Mouse (Mus musculus): ENCODE results near the gene Carnmt1.

The Carnmt1 gene

GRCm38 (mm10) chr19:18712866-18713300 is 42.3 kb downstream of the Carnmt1 start, which contains the start of gene D030056L22Rik:
Gene D030056L22Rik (plus strand): TSS chr19:18713193.
- DNase-seq (ENCODE audit: low spot score) = peak; percentile 98

DNA sequence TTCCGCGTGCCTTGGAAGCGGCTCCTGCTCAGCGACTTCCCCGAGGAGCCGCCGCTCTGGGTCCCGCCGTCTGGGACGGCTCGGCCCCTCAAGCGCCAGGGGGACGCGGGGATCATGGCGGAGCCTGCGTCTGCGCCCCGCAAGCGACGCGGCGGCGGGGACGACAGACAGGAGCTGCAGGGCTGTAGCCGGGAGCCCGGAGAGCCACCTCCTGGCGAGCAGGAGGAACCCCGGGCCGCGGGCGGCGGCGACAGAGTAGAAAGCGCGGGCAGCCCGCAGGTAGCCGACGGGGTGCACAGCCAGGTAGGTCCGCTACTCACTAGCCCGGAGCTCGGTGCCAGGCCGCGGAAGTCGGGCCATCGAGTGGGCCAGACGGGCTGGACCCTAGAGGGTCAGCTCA is 42.8 kb downstream of the Carnmt1 start:
- DNase-seq (ENCODE audit: low spot score) = peak; percentile 46

DNA sequence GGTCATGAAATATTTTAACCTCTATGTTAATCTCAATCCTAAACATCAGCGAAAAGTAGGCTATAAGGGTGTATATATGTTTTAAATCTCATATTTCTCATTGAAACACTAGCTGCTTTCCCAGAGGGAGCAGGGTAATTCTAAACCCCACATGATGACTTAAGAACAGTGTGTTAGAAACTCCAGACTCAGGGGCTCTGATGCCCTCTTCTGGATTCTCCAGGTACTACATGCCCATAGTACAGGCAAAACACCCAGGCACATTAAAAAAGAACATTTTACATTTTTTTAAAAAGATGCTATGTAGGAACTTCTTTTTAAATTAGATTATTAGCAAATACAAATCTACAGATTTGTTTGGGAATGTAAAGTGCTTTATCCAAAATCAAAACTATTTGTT is 45.8 kb downstream of the Carnmt1 start:
- DNase-seq (ENCODE audit: low spot score) = peak; percentile 73

GRCm38 (mm10) chr19:18720337-18720736 is 49.8 kb downstream of the Carnmt1 start:
- no peak for DNase-seq (ENCODE audit: low spot score)

DNA sequence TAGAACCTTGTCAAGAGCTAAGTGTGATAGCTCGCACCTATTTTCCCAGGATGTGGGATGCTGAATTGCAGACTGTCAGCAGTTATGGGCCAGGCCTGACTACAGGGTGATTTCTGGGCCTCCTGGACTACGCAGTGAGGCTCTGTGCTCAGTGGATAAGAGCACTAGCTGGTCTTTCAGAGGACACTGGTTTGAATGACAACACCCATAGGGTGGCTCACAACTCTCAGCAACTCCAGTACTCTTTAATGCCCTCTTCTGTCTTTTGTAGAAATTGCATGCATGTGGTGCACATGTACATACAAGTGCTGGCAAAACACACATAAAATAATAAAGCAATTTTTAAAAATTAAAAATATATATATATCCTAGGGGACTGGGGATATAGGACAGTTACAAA is 54.6 kb downstream of the Carnmt1 start:
- DNase-seq (ENCODE audit: low spot score) = no peak

- no peak for DNase-seq (ENCODE audit: low spot score)
Measured at GRCm38 (mm10) chr19:18730255-18730654, 59.7 kb downstream of the Carnmt1 start.

DNA sequence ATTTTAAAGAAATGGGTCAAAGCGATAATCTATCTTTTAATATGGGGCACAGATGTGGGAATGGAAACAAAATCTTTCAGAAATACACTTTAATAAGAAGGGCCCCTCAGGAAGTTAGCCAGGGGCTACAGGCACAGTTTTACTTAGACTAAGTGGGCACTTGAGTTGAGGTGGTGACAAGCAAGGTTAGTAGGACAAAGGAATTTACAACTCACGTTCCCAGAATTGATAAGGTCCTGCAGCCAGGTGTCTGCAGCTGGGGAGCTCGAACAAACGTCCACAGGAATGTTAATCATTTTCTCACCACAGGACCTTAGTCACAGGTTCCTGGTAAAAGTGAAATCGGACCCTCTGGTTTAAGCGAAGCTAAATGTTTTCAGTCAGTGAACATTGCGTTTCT is 60.5 kb downstream of the Carnmt1 start:
- no peak for DNase-seq (ENCODE audit: low spot score)

GRCm38 (mm10) chr19:18735901-18736300 is 65.3 kb downstream of the Carnmt1 start:
- DNase-seq (ENCODE audit: low spot score) = no peak

- no peak for DNase-seq (ENCODE audit: low spot score)
Measured at GRCm38 (mm10) chr19:18739146-18739545, 68.6 kb downstream of the Carnmt1 start.

- no peak for DNase-seq (ENCODE audit: low spot score)
Measured at GRCm38 (mm10) chr19:18743946-18744345, 73.4 kb downstream of the Carnmt1 start.

DNA sequence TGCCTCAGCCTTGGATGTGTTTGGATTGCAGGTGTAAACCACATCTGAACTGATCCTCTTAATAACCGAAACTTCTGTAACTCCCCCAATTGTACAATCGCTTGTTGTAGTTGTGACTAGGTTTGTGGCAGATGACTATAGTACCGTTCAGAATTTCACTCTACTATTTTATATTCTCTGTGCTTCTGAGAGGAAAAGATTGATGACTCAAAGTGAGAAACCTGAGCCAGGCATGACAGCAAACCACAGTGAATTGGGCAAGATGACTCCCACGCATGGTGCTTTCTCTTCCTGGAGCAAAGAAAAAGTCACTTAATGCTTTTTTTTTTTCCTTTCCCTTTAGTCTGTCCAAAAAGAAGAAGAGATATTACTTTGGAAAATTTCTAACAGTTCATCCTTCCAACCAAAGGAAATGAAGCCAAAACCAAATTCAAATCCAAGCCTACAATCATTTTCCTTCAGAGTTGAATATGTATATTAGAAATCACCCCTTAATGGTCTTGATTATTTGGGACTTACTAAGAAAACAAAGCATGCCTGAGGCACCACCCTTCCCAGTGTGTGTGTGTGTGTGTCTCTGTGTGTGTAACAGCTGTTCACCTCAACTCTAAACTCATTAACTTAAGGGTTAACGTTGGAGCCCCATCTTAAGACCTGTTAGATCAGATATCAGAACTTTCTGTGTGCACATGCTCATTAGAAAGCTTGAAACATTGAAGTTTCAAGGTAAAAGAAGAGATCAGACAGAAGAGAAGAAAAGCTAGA is 76.2 kb downstream of the Carnmt1 start:
- no peak for DNase-seq (ENCODE audit: low spot score)

GRCm38 (mm10) chr19:18747379-18747778 is 76.8 kb downstream of the Carnmt1 start:
- DNase-seq (ENCODE audit: low spot score) = no peak

- DNase-seq (ENCODE audit: low spot score) = no peak
Measured at GRCm38 (mm10) chr19:18749598-18750339, 79.2 kb downstream of the Carnmt1 start, which contains the start of gene Trpm6. Gene Trpm6 (plus strand): TSS chr19:18749983.
